Mouse (Mus musculus) lung, postnatal 0 days (tissue): ENCODE measurements at regions not wholly inside any gene's neighbourhood (a gene's known extent, or its start where the extent isn't known, plus 50 kb on each side); places are given as distances from the start of the nearest gene placed in this dataset.

Experiments
- CTCF ChIP-seq: IDR thresholded peaks from 2 replicates; pipeline ENCODE4 v1.5.1; 2016; ENCODE audit warnings: antibody characterized with exemption, mild to moderate bottlenecking
- EP300 ChIP-seq: IDR thresholded peaks from 2 replicates; pipeline ENCODE4 v1.6.1; 2016; ENCODE audit warnings: antibody characterized with exemption, mild to moderate bottlenecking, control low read depth

DNA sequence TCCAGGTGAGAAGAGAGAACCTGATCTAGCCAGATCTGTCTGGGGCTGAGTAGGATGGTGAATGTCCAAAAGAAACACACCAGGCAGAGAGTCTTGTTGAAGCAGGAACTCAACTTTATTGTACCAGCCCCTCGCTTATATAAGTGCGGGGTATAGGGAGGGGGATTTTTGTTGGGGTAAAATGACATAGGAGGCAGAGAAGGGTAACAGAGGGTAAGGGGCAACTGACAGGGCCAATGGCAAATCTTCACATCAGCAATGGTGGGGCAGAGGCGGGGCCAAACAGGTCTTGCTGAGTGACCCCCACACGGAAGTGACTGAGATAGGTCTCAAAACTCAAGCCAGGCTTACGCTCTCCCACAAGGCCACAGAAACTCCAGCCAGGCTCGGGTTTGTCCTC, 113.2 kb downstream of the Kdr start:
- no peak for TF ChIP-seq EP300
- TF ChIP-seq CTCF, result no peak
